Mouse (Mus musculus) brown adipose tissue, adult 24 weeks (tissue): ENCODE measurements at regions not wholly inside any gene's neighbourhood (a gene's known extent, or its start where the extent isn't known, plus 50 kb on each side); places are given as distances from the start of the nearest gene placed in this dataset.

ENCODE experiments used
- H3K27ac ChIP-seq: fragments of 200-500 bp; replicated peaks from 2 replicates; pipeline ENCODE4 v1.5.1; 2012; ENCODE audit warnings: low read depth, mild to moderate bottlenecking, low read length
- H3K4me1 ChIP-seq: fragments of 200-500 bp; 2 replicates; pipeline ENCODE4 v1.6.1; 2012; ENCODE audit warnings: low read length, mixed read lengths; ENCODE audit not compliant: control insufficient read depth, insufficient read depth, insufficient read length
- H3K4me3 ChIP-seq: fragments of 200-500 bp; 2 replicates; pipeline ENCODE4 v1.5.1; 2012; ENCODE audit warnings: low read depth, mild to moderate bottlenecking, low read length, moderate library complexity; ENCODE audit not compliant: insufficient read depth

DNA sequence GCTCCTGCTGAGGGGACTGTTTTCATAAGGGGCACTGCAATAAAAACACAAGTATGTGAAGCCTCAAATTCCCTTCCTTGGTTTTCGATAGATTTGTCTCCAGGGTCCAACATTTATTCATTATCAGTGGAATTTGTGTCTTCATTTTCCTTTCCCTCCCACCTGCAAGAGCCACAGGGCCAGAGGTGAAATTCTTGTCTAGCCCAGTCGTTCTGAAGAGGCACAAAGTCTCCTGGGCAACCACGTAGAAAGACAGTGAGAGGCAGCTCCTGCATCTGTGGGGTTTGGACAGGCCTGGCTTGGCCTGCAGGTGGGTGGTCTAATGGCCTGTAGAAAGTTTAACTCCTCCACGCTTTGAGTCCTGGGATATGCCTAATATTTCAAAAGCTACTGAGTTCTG, 211.3 kb upstream of the Daam1 start:
- Histone ChIP-seq H3K4me3 (no peak overlapping the region), H3K27ac (no peak overlapping the region), H3K4me1 (no peaks in the 10 kb centered on the region)

DNA sequence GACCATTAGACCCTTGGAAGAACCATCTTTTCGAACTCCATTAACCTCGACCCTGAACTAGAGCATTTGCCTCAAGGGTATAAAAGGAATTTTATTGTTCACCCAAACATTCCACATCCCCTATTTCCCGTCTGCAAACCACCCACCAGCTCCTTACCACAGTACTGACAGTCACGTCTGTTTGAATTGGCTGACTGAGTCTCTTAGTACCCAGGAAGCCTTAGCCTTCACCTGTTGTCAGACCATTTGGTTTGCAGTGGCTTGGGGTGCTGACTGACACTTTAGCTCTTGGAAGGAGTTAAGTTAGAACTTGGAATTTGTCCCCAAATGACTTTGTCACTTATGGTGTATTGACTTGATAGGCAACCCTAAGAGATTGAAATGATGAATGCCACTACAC, 209.3 kb upstream of the Daam1 start:
- Histone ChIP-seq H3K4me3 (no peak overlapping the region), H3K4me1 (0 out of 2 replicates have a peak, but pooled peaks cover 2% of the 10 kb centered on the region), H3K27ac (no peak overlapping the region)

DNA sequence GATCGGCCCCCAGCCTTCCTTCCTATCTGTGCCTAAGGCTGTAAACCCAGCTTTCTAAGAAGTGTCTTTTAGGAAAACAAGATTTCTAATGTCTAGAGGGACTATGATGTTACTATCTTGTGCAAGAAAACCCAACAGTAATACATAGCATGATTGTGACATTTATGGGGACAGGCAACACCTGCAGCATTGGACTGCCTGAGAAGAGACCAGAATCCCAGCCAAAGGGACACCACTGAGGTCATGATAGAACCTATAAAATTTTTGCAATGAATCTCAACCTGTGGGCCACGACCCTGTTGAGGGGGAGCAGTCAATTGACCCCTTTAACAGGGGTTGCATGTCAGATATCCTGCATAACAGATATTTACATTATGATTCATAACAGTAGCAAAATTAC, 208.1 kb upstream of the Daam1 start:
- H3K4me3 ChIP-seq = no peak overlapping the region
- 0 out of 2 replicates have a peak, but pooled peaks cover 2% of the 10 kb centered on the region for H3K4me1 ChIP-seq
- H3K27ac ChIP-seq = no peak overlapping the region

DNA sequence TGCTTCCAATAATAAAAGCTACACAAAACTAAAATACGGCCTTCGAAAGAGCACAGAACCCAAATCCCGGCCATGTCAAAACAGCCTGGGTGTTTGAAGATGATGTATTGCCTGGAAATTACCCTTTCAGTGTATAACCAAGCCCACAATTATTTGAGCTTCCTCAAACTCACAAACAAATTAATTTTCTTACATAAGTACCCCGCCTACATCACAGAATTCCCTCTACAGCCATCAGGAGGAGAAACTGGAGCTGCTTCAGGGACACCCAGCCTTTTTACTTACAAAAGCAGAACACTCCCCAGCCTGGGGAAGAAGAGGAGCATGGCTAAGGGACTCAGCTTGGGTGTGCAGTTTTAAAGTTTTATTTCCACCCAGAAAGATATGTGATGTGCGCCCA, 207.6 kb upstream of the Daam1 start:
- Histone ChIP-seq H3K4me3 (no peak overlapping the region), H3K27ac (no peak overlapping the region), H3K4me1 (0 out of 2 replicates have a peak, but pooled peaks cover 2% of the 10 kb centered on the region)

DNA sequence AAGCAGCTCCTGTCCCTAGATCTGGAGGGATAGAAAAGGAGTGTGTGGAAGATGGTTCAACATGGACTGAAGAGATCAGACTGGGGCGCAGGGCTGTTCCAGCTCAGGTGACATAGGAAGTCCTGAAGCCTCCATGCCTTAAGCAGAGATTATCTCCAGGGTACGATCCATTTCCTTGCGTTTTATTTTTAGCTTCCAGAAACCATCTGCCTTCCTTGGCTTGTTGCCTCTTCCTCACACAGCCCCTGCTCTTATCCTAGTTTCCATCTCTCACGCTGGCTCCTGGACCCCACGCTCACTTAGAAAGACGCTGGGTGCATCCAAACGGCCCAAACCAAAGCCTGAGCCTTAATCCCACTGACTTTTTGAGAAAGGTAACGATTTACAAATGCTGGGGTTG, 206.8 kb upstream of the Daam1 start:
- no peak overlapping the region for H3K4me3 ChIP-seq
- H3K27ac ChIP-seq = no peak overlapping the region
- 0 out of 2 replicates have a peak, but pooled peaks cover 2% of the 10 kb centered on the region for H3K4me1 ChIP-seq

DNA sequence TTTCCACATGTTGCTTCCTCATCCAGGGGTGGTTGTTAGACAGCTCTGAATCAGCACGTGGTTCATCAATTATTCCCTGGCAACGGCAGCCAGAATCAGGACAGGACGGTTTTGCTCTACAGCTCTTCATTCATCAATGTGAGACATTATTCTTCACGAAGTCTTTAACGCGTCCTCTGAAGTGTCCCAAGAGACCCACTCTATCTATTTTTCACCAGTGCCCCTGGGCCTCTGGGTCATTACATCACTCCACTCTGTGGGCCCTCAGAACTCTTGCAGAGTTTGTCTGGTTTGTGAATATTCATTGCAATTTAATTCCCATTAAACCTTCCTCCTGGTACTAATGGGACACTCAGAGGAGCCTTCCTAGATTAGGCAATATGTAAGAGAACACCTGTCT, 206.2 kb upstream of the Daam1 start:
- 0 out of 2 replicates have a peak, but pooled peaks cover 2% of the 10 kb centered on the region for H3K4me1 ChIP-seq
- H3K27ac ChIP-seq = no peak overlapping the region
- H3K4me3 ChIP-seq = no peak overlapping the region

DNA sequence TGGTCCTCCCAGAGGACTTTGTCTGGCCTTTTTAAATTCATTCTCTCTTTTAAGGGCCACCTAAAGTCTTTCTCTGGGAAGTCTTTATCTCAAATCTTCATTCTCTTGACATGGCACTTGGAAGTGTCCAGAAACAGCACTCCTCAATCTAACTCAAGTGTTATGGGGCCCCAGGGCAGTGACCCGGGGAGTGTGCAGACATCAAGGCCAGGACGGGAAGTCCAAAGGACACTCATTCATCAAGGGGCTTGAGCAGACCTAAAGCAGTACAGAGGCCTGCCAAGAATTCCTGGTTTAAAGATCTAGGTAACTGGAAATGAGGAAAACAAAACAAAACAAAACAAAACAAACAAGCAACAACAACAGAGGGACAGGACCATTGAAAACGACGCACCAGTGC, 205.8 kb upstream of the Daam1 start:
- Histone ChIP-seq H3K4me1 (0 out of 2 replicates have a peak, but pooled peaks cover 2% of the 10 kb centered on the region), H3K4me3 (no peak overlapping the region), H3K27ac (no peak overlapping the region)

DNA sequence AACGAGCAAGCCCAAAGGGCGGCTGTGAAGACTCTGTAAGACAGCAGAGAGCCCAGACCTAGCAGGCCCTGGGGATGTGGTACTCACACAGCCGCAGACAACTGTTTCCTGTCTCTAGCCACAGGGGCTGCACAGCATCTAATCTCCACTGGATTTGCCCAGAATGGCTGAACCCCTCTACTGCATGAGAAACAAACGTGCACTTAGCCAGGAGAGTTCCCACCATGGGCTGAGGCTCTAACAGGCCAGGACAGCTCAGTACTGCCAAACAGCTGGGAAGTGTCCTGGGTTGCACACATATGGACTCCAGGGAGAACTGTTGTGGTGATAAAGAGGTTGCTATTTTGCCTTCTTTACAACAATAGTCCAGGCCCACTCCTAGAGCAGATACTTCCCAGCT, 204.1 kb upstream of the Daam1 start:
- 0 out of 2 replicates have a peak, but pooled peaks cover 2% of the 10 kb centered on the region for H3K4me1 ChIP-seq
- no peak overlapping the region for H3K27ac ChIP-seq

DNA sequence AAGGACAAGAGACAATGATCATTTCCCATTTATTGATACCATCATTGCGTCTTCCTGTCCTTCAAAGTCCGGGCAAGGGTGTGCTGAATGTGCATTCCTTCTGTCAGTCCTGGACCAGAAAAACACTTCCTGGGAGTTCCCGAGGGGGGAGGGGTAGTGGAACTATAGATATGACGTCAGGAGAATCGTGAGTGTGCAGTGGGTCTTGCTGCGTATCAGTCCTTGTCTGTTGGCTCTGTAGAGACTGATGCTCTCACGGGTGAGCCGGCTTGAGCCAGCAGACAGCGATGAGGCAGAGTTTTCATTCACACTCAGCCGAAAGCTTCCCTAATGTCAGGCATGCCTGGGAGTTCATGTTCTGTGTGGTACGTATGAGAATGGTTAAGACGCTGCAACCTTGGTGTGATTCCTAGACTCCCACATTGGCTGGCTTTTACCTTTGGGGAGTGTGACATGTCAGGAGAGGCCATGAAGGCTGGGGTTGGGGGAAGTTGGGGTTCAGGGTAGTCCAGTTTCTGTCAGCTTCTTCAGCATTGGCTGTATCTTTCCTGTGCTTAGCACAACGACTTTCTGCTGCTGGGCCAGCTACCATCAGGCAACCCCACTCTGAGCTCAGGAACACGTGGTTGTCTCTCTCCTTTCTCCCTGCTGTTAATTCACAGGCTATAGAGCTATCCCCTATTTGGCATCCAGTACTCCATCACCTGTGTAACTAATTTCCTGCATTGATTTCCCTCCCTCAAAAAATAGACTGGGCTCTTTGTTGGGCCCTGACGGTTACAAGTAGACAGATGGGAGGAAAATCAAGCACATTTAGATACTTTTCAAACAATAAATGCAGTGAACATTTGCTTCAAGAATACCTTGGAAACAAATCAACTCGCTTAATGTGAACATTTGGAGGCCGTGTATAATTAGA, 203.2 kb upstream of the Daam1 start:
- Histone ChIP-seq H3K27ac (no peak overlapping the region), H3K4me3 (no peak overlapping the region), H3K4me1 (0 out of 2 replicates have a peak, but pooled peaks cover 2% of the 10 kb centered on the region)

More for the DNA sequence above, 204.1 kb upstream of the Daam1 start:
- H3K4me3 ChIP-seq = no peak overlapping the region

DNA sequence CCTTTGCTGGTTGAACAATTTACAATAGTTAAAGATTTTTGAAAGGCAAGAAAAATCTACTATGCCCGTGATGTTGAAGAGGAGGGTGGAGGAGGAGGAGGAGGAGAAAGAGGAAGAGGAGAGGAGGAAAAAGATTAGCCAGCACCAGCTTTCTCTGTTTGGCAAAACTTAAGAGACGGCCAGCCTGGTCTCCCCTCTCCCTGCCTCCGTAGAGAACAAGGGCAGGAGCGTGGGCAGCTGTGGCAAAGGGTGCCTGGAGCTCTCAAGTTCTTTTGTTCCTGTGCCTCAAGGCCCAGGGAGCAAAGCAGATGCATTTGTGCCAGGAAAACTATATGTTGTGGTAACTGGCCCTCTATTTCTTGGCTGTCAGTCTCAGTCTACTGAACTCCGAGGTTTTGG, 202.5 kb upstream of the Daam1 start:
- Histone ChIP-seq H3K4me1 (0 out of 2 replicates have a peak, but pooled peaks cover 2% of the 10 kb centered on the region), H3K4me3 (no peak overlapping the region), H3K27ac (no peak overlapping the region)

DNA sequence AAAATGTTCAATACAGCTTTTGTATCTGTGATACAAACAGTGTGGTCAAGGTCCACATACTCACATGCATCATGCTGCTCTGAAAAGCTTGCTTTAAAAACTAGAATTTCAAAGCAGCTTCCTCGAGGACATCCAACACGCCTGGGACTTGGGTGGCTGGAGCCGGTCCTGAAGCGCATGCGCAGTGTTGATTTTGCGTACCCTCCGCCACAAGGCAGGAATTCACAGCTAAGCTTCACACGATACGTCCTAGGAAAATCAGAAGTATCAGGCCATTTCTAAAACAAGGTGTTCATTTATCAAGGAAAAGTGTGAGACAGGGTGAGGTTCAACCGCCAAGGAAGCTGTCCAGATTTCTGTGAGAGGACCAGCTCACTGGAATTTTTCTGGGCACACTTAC, 202.1 kb upstream of the Daam1 start:
- H3K4me1 ChIP-seq = 0 out of 2 replicates have a peak, but pooled peaks cover 2% of the 10 kb centered on the region
- H3K4me3 ChIP-seq = no peak overlapping the region
- H3K27ac ChIP-seq = no peak overlapping the region

DNA sequence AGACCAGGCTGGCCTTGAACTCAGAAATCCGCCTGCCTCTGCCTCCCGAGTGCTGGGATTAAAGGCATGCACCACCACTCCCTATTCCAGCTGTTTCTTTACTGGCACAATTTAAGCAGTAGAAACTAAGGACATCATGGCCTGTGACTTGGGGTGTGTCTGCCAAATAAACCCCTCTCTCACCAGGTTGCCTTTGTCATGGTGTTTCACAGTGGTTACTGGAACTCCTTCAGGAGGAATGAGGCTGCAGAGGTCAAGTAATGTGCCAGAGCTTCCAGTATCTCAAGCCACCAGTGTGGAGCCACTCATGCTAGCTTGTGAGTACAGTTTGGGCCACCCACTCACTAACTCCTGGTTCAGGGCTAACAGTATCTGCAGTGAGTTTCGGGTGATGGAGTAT, 200.5 kb upstream of the Daam1 start:
- Histone ChIP-seq H3K4me1 (no peaks in the 10 kb centered on the region), H3K27ac (no peak overlapping the region), H3K4me3 (no peak overlapping the region)

DNA sequence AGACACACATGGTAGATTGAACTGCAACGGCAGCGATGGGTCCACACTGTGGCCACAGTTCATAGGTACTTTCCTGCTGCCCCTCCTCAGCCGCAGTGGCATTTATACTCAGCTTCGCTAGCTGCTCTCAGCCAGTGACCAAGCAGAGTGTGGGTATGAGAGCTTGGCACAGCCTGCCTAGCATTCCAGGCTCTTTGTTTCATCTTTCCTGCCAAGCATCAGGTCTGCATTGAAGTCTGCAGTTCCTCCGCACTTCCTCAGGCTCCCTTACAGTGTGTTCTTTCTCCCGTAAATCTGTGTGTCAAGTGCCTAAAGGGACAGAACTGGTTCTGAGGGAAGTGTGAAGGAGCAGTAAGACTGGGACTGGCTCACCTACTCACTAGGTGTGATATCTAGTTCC, 194.6 kb upstream of the Daam1 start:
- no peak overlapping the region for H3K4me3 ChIP-seq
- H3K4me1 ChIP-seq = no peaks in the 10 kb centered on the region
- no peak overlapping the region for H3K27ac ChIP-seq

DNA sequence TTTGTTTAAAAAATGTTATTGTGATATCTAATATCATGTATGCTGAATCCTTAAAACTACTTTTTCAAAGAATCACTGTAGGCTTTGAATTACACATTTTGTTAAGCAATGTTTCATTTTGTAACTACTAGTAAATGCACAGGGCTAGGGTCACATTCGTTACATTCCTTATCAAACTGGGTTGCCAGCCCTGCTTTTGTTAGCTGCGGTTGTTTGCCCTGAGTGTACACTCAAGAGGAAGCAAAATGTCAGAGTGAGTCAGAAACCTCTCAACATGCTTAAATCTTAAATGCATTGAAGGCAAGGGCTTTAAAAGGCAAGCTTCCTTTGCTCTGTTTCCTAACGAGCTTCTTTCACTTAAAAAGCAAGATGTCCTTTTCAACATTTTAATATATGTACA, 193.6 kb upstream of the Daam1 start:
- no peaks in the 10 kb centered on the region for H3K4me1 ChIP-seq
- H3K4me3 ChIP-seq = no peak overlapping the region
- H3K27ac ChIP-seq = no peak overlapping the region

DNA sequence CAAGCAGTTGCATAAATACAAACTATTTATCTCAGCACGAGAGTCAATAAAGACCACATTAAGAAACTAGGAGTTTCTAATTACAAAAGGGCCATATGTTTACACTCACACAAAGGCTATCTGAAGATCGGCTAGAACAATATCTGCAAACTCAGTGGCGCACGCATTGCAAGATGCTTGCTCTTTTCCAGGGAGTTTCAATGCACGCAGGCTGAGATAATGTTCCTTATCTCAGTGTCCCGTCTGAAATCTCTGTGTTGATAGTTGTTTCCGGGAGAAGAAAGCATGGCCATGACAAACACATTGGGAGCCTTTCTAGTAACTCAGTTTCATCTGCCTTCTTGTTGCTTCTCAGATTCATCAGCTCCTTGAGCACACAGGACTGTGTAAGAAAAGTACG, 192.6 kb upstream of the Daam1 start:
- no peak overlapping the region for H3K27ac ChIP-seq
- no peaks in the 10 kb centered on the region for H3K4me1 ChIP-seq
- H3K4me3 ChIP-seq = no peak overlapping the region

DNA sequence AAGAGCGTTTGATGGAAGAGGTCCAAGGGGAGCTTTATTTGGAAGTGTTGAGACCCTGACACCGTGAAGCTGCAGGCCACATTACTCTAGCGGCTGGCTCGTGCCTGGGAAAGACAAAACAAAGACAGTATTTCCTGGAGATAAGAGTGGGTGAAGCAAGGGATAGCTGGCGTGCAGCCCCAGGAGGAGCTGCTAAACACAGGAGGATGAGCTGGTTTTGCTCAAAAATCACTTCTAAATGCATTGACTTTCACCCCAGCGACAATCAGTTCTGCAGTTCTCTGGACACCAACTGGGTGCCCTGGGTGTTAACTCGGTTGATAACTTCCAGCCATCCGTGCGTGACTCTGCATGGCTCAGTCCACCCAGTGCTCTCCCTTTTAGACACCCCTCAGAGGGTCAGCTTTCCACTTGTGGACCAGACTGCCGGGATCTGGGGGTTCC, 190.8 kb upstream of the Daam1 start:
- Histone ChIP-seq H3K4me3 (no peak overlapping the region), H3K4me1 (no peaks in the 10 kb centered on the region), H3K27ac (no peak overlapping the region)
